Mouse (Mus musculus) cerebellum, adult 2 months (tissue): ENCODE data around the gene Myh2.

Source experiments
- CTCF ChIP-seq: fragments of 200-500 bp; IDR thresholded peaks from 2 replicates; pipeline ENCODE4 v1.5.1; 2011; ENCODE audit warnings: low read depth, mild to moderate bottlenecking, control low read depth, low read length, moderate library complexity, borderline replicate concordance; ENCODE audit not compliant: insufficient read depth
- POLR2A ChIP-seq: fragments of 200-500 bp; IDR thresholded peaks from 2 replicates; pipeline ENCODE4 v1.6.1; 2011; ENCODE audit warnings: low read length, control low read depth, borderline replicate concordance; ENCODE audit not compliant: insufficient read depth

- TF ChIP-seq CTCF (no peak), POLR2A (no peak)
Observed at GRCm38 (mm10) chr11:67147283-67147921, 23.4 kb upstream of the Myh2 start.
